Mouse (Mus musculus): ENCODE data around the gene Ly86. TPM values are rescaled to one million over a fixed set of nuclear protein-coding genes. Genes with fewer than 3 reads are reported as not detected.

Gene Ly86
- polyA plus RNA-seq, 1 experiment from 2014 or later: 7.0 TPM

DNA sequence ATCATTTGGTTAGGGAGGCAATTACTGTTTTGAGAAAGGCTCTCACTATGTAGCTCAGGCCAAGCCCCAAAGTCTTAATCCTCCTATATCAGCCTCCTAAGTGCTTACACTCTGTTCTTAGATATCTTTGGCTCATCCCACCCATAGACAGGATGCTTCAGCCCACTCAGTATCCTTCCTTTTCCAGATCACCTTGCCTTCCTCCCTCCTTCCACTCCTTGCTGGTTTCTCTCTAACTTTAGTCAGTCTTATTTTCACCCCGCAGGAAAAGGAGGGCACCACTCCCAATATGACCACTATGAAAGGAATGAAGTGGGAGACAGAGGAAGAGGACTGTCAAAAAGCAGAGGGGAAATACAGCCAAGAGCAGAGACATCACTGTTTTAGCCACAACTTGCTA lies 2.2 kb upstream of the Ly86 start:
- H3K4me2 ChIP-seq: no peak overlapping the region
- no peak overlapping the region for H3K4me3 ChIP-seq (ENCODE audit: low read depth, low read length)
- WGBS: 82% methylated on average over 1 of the region's 1 CpGs
- H3K4me1 ChIP-seq (ENCODE audit: control insufficient read depth, insufficient read depth, low read length): no peaks in the 10 kb centered on the region
- no peaks in the 10 kb centered on the region for H3K36me3 ChIP-seq (ENCODE audit: control insufficient read depth, insufficient read depth, low read length)
- ATAC-seq (ENCODE audit: low FRiP score) (no peak), DNase-seq (ENCODE audit: low spot score, missing footprints) (no peak)
- no peaks in the 10 kb centered on the region for H3K9me3 ChIP-seq (ENCODE audit: control insufficient read depth, low read length)
- no peak overlapping the region for H3K27ac ChIP-seq (ENCODE audit: low read depth, low read length)
- no peak overlapping the region for H3K9ac ChIP-seq (ENCODE audit: low read length)
- H3K27me3 ChIP-seq (ENCODE audit: control insufficient read depth, insufficient read depth, low read length): no peaks in the 10 kb centered on the region

DNA sequence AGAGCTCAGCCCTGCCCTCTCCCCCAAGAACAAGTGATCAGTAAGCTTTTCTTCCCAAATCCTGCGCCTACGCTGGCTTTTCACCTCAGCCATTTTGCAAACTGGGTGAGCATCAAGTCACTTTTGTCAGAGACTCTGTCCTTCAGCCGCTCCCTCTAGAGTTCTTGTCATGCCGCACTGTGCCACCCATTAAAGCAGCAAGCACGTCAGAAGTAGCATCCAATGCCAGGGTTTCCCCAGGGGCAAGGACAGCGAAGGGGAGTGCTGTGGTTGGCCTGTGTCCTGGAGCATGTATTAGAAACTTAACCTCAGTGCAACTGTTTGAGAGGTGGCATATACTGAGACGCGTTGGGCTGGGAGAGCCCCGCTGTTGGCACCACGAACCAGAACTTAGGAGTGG lies 815 bp downstream of the Ly86 start:
- ATAC-seq (ENCODE audit: low FRiP score): no peak
- H3K4me2 ChIP-seq: no peak overlapping the region
- no peaks in the 10 kb centered on the region for H3K36me3 ChIP-seq (ENCODE audit: control insufficient read depth, insufficient read depth, low read length)
- H3K27ac ChIP-seq (ENCODE audit: low read depth, low read length): no peak overlapping the region
- no peaks in the 10 kb centered on the region for H3K4me1 ChIP-seq (ENCODE audit: control insufficient read depth, insufficient read depth, low read length)
- no peak for DNase-seq (ENCODE audit: low spot score, missing footprints)
- H3K27me3 ChIP-seq (ENCODE audit: control insufficient read depth, insufficient read depth, low read length): no peaks in the 10 kb centered on the region
- H3K9me3 ChIP-seq (ENCODE audit: control insufficient read depth, low read length): no peaks in the 10 kb centered on the region
- no peak overlapping the region for H3K4me3 ChIP-seq (ENCODE audit: low read depth, low read length)
- 92% methylated on average over 10 of the region's 10 CpGs for WGBS
- H3K9ac ChIP-seq (ENCODE audit: low read length): no peak overlapping the region

DNA sequence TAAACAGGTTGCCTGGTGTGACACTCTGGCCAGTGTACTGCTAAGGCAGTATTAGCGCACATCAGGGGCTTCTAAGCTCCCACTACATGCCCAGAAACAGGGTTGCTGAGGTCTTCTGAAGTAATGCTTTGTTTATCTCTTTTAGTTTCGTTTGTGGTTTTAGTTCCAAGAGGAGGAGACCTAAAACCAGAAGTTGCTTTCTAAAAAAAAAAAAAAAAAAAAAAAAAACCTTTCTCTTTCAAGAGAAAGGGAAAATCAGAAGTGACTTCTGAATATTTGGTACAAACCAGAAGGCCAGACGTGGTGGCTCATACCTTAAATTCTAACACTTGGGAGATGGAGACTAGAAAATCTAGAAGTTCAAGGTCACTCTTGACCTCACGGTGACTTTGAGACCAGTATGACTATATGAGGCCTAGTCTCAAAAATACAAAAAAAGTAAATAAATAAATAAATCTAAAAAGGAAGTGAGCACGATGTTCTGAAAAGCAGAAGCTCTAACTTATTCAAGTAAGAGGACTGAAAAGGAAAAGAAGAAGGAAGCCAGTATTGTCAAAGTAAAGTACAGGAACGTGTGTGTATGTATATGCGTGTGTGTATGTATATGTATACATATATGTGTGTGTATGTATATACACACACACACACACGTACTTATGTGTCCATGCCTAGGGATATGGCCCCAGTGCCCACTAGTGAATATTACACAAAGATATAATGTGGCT lies 3.0 kb downstream of the Ly86 start:
- H3K27me3 ChIP-seq (ENCODE audit: control insufficient read depth, insufficient read depth, low read length): no peaks in the 10 kb centered on the region
- WGBS: 87% methylated on average over 8 of the region's 8 CpGs
- no peak overlapping the region for H3K4me2 ChIP-seq
- no peak overlapping the region for H3K9ac ChIP-seq (ENCODE audit: low read length)
- H3K9me3 ChIP-seq (ENCODE audit: control insufficient read depth, low read length): no peaks in the 10 kb centered on the region
- no peaks in the 10 kb centered on the region for H3K36me3 ChIP-seq (ENCODE audit: control insufficient read depth, insufficient read depth, low read length)
- no peaks in the 10 kb centered on the region for H3K4me1 ChIP-seq (ENCODE audit: control insufficient read depth, insufficient read depth, low read length)
- DNase-seq (ENCODE audit: low spot score, missing footprints) (no peak), ATAC-seq (ENCODE audit: low FRiP score) (no peak)
- H3K4me3 ChIP-seq (ENCODE audit: low read depth, low read length): no peak overlapping the region
- H3K27ac ChIP-seq (ENCODE audit: low read depth, low read length): no peak overlapping the region

- ATAC-seq (ENCODE audit: low FRiP score) (no peak), DNase-seq (ENCODE audit: low spot score, missing footprints) (no peak)
- Histone ChIP-seq H3K27me3 (ENCODE audit: control insufficient read depth, insufficient read depth, low read length) (no peaks in the 10 kb centered on the region), H3K4me3 (ENCODE audit: low read depth, low read length) (no peak overlapping the region), H3K4me2 (no peak overlapping the region), H3K27ac (ENCODE audit: low read depth, low read length) (no peak overlapping the region), H3K9me3 (ENCODE audit: control insufficient read depth, low read length) (no peaks in the 10 kb centered on the region), H3K9ac (ENCODE audit: low read length) (no peak overlapping the region), H3K4me1 (ENCODE audit: control insufficient read depth, insufficient read depth, low read length) (no peaks in the 10 kb centered on the region), H3K36me3 (ENCODE audit: control insufficient read depth, insufficient read depth, low read length) (no peaks in the 10 kb centered on the region)
- WGBS: 83% methylated on average over 5 of the region's 5 CpGs
Measured at GRCm38 (mm10) chr13:37349051-37349450, 4.0 kb downstream of the Ly86 start.

DNA sequence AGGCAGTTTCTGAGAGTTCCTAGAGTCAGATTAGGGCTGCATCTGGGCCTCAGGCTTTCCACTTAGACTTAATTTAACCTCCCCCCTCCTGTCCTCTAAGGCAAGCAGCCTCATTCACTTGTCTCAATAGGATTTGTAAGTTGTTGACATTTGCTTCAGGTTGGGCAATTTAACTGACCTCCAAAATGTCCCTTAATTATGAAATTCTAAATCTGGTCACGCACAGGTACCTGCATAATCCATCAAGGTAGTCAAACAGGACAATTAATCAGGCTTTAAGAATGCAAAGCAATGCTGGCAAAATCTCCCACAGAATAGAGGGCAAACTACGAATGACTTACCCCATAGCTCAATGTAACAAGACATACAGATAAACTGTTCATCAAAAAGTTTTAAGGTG lies 8.0 kb downstream of the Ly86 start:
- Histone ChIP-seq H3K27ac (ENCODE audit: low read depth, low read length) (no peak overlapping the region), H3K4me1 (ENCODE audit: control insufficient read depth, insufficient read depth, low read length) (no peaks in the 10 kb centered on the region), H3K4me2 (no peak overlapping the region), H3K36me3 (ENCODE audit: control insufficient read depth, insufficient read depth, low read length) (no peaks in the 10 kb centered on the region), H3K9ac (ENCODE audit: low read length) (no peak overlapping the region), H3K9me3 (ENCODE audit: control insufficient read depth, low read length) (no peaks in the 10 kb centered on the region), H3K27me3 (ENCODE audit: control insufficient read depth, insufficient read depth, low read length) (no peaks in the 10 kb centered on the region), H3K4me3 (ENCODE audit: low read depth, low read length) (no peak overlapping the region)
- WGBS: 73% methylated on average over 2 of the region's 2 CpGs
- DNase-seq (ENCODE audit: low spot score, missing footprints) (no peak), ATAC-seq (ENCODE audit: low FRiP score) (no peak)

GRCm38 (mm10) chr13:37353868-37354267 lies 8.9 kb downstream of the Ly86 start:
- Histone ChIP-seq H3K4me3 (ENCODE audit: low read depth, low read length) (no peak overlapping the region), H3K4me1 (ENCODE audit: control insufficient read depth, insufficient read depth, low read length) (no peaks in the 10 kb centered on the region), H3K9me3 (ENCODE audit: control insufficient read depth, low read length) (no peaks in the 10 kb centered on the region), H3K27me3 (ENCODE audit: control insufficient read depth, insufficient read depth, low read length) (no peaks in the 10 kb centered on the region), H3K36me3 (ENCODE audit: control insufficient read depth, insufficient read depth, low read length) (no peaks in the 10 kb centered on the region), H3K27ac (ENCODE audit: low read depth, low read length) (no peak overlapping the region), H3K4me2 (no peak overlapping the region), H3K9ac (ENCODE audit: low read length) (no peak overlapping the region)
- WGBS: 71% methylated on average over 4 of the region's 4 CpGs
- DNase-seq (ENCODE audit: low spot score, missing footprints) (no peak), ATAC-seq (ENCODE audit: low FRiP score) (no peak)

- ATAC-seq (ENCODE audit: low FRiP score): no peak
Measured at GRCm38 (mm10) chr13:37354432-37354831, 9.4 kb downstream of the Ly86 start.

GRCm38 (mm10) chr13:37355642-37356331 lies 10.8 kb downstream of the Ly86 start:
- Histone ChIP-seq H3K27me3 (ENCODE audit: control insufficient read depth, insufficient read depth, low read length) (no peaks in the 10 kb centered on the region), H3K4me1 (ENCODE audit: control insufficient read depth, insufficient read depth, low read length) (no peaks in the 10 kb centered on the region), H3K9me3 (ENCODE audit: control insufficient read depth, low read length) (no peaks in the 10 kb centered on the region), H3K9ac (ENCODE audit: low read length) (no peak overlapping the region), H3K36me3 (ENCODE audit: control insufficient read depth, insufficient read depth, low read length) (no peaks in the 10 kb centered on the region), H3K4me2 (no peak overlapping the region), H3K27ac (ENCODE audit: low read depth, low read length) (no peak overlapping the region), H3K4me3 (ENCODE audit: low read depth, low read length) (no peak overlapping the region)
- ATAC-seq (ENCODE audit: low FRiP score) (no peak), DNase-seq (ENCODE audit: low spot score, missing footprints) (no peak)
- 92% methylated on average over 10 of the region's 10 CpGs for WGBS

More at GRCm38 (mm10) chr13:37354432-37354831, 9.4 kb downstream of the Ly86 start:
- Histone ChIP-seq H3K27ac (ENCODE audit: low read depth, low read length) (no peak overlapping the region), H3K4me3 (ENCODE audit: low read depth, low read length) (no peak overlapping the region), H3K9me3 (ENCODE audit: control insufficient read depth, low read length) (no peaks in the 10 kb centered on the region), H3K27me3 (ENCODE audit: control insufficient read depth, insufficient read depth, low read length) (no peaks in the 10 kb centered on the region), H3K36me3 (ENCODE audit: control insufficient read depth, insufficient read depth, low read length) (no peaks in the 10 kb centered on the region), H3K4me1 (ENCODE audit: control insufficient read depth, insufficient read depth, low read length) (no peaks in the 10 kb centered on the region), H3K9ac (ENCODE audit: low read length) (no peak overlapping the region), H3K4me2 (no peak overlapping the region)
- no peak for DNase-seq (ENCODE audit: low spot score, missing footprints)
- WGBS: 92% methylated on average over 4 of the region's 4 CpGs

DNA sequence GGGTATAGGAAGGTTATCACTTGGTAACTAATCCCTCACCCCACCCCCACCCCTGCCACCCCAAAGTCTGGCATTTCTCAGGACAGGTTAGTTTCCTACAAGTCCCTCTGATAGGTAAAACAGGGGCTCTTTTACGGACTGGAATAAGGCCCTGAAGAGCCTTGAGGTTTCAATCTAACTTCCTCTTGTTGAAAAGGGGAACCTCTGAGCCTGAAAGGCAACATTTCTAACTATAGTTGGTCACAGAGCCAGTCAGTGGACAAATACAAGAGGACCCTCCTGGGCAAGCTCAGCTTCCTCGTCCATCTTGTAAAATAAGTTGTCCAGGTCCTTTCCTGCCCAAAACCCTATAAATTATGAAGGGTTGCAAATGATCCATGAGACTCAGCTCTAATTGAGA lies 11.5 kb downstream of the Ly86 start:
- ATAC-seq (ENCODE audit: low FRiP score): no peak
- Histone ChIP-seq H3K4me3 (ENCODE audit: low read depth, low read length) (no peak overlapping the region), H3K9me3 (ENCODE audit: control insufficient read depth, low read length) (no peaks in the 10 kb centered on the region), H3K4me1 (ENCODE audit: control insufficient read depth, insufficient read depth, low read length) (no peaks in the 10 kb centered on the region), H3K27ac (ENCODE audit: low read depth, low read length) (no peak overlapping the region), H3K4me2 (no peak overlapping the region), H3K27me3 (ENCODE audit: control insufficient read depth, insufficient read depth, low read length) (no peaks in the 10 kb centered on the region), H3K36me3 (ENCODE audit: control insufficient read depth, insufficient read depth, low read length) (no peaks in the 10 kb centered on the region), H3K9ac (ENCODE audit: low read length) (no peak overlapping the region)
- DNase-seq (ENCODE audit: low spot score, missing footprints): no peak
- WGBS: 95% methylated on average over 2 of the region's 2 CpGs

All from midbrain, embryonic 11.5 days (tissue).